Mouse (Mus musculus) lung, adult 2 months (tissue): ENCODE measurements around the gene Nipal4.

Experiments used
- CTCF ChIP-seq: fragments of 200-500 bp; IDR thresholded peaks from 2 replicates; pipeline ENCODE4 v1.5.1; 2011; ENCODE audit warnings: mild to moderate bottlenecking, low read length, control low read depth; ENCODE audit not compliant: insufficient read depth
- POLR2A ChIP-seq: fragments of 200-500 bp; IDR thresholded peaks from 2 replicates; pipeline ENCODE4 v1.6.1; 2011; ENCODE audit warnings: low read depth, mild to moderate bottlenecking, control low read depth, low read length, borderline replicate concordance; ENCODE audit errors: extremely low read depth

DNA sequence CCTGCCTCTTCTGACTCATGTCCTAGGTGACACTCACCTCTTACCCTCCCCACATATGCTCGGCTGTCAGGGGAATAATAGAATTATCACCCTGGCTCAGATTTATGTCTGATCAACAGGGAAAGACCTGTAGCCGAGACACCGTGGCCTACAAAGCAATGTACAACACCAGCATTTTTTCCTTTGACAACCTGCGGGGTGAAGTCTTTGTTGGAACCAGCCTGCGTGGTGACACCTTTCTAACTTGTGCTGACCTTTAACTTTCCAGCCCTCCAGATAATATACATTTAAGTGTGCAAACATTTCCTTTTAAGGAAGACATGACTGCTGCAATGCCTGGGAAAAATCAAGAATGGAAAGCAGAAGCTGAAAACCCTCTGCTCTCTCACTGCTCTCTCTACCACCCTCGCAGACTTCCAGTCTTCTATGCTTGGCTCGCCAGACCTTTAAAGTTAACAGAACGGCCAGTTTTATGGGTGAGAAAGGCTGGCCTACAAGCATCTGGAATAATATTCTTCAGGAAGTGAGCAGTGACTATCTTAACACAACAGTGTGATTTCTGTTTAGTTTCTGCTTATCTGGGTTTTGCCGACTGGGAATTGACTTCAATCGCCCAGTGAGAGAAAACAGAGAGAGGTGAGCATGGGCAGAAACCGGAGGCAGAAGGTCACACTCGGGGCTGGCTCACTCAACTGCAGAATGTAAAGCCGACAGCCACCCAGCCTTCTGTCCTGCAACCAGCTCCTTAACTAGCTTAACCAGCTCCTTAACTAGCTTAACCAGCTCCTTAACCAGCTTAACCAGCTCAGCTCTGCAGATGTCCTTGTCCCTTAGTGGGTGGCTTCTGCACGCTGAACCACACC, 48.3 kb upstream of the Nipal4 start:
- no peak for TF ChIP-seq POLR2A
- no peak for TF ChIP-seq CTCF
